Mouse (Mus musculus) lung, postnatal 0 days (tissue): ENCODE measurements at regions not wholly inside any gene's neighbourhood (a gene's known extent, or its start where the extent isn't known, plus 50 kb on each side); places are given as distances from the start of the nearest gene placed in this dataset.

ENCODE experiments used
- CTCF ChIP-seq: IDR thresholded peaks from 2 replicates; pipeline ENCODE4 v1.5.1; 2016; ENCODE audit warnings: antibody characterized with exemption, mild to moderate bottlenecking
- EP300 ChIP-seq: IDR thresholded peaks from 2 replicates; pipeline ENCODE4 v1.6.1; 2016; ENCODE audit warnings: antibody characterized with exemption, mild to moderate bottlenecking, control low read depth

- TF ChIP-seq CTCF (no peak), EP300 (no peak)
Observed at GRCm38 (mm10) chrX:158694191-158694590, 515.9 kb upstream of the Rps6ka3 start.
